Mouse (Mus musculus): ENCODE measurements around the gene Erbin. TPM values are rescaled to one million over a fixed set of nuclear protein-coding genes. Genes with fewer than 3 reads are reported as not detected.
A peak's percentile ranks its signal among the peaks of the same experiment; 100 is the strongest.

Erbin gene
- polyA plus RNA-seq, 1 experiment from 2014 or later = 23.7 TPM

- Histone ChIP-seq H3K4me1 (no peaks in the 10 kb centered on the region), H3K9me3 (replicated peaks) (no peaks in the 10 kb centered on the region), H3K27ac (no peak overlapping the region), H3K4me2 (replicated peaks) (no peak overlapping the region), H3K27me3 (no peaks in the 10 kb centered on the region), H3K9ac (no peak overlapping the region), H3K36me3 (peaks cover 24% of the 10 kb centered on the region), H3K4me3 (no peak overlapping the region)
- WGBS = 86% methylated on average over 2 of the region's 2 CpGs
- no peak for ATAC-seq (ENCODE audit: low FRiP score)
These were observed 72.7 kb downstream of the Erbin start for GRCm38 (mm10) chr13:103847614-103848013.

DNA sequence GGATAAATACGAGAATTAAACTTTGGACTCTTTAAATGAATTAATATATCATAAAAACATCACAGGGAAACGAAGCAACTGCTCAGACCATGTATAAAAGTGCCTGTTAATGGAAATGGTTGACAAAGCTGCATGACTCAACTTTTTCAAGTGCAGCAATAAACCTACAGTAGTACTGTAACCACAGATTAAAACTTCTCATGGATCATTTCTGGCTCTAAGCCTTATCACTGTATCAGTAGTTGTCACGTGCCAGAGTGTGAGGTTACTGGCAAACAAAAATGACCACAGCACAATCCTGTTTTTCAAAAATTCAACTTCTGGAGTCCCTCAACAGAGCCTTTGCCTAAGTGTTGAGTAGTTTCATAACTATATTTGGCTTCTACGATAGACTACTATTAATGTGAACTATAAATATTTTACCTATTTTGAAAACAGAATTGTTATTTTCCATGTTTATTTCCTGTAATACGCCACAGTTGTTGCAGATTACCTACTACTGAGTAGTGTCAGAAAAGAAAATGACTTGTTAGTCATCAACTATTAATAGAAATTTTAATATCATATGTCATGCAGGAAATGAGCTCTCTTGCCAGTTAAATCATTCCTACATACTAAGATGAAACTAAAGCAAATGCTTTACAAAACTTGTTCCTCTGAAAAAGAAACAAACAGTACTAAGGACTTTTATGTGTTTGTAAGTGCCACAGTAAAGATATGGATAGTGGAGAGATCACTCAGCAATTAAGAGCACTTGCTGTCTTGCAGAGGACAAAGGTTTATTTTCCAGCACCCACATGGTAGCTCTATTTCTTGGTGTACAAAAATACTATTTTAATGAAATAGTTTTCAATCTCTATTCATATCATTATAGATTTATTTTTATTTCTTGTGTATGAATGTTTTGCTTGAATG is 78.8 kb downstream of the Erbin start:
- no peaks in the 10 kb centered on the region for H3K4me1 ChIP-seq
- H3K4me2 ChIP-seq (replicated peaks) = no peak overlapping the region
- no peak for ATAC-seq (ENCODE audit: low FRiP score)
- no peak overlapping the region for H3K9ac ChIP-seq
- H3K27me3 ChIP-seq = no peaks in the 10 kb centered on the region
- peaks cover 43% of the 10 kb centered on the region for H3K36me3 ChIP-seq
- WGBS = 96% methylated on average over 5 of the region's 5 CpGs
- no peak overlapping the region for H3K27ac ChIP-seq
- no peak overlapping the region for H3K4me3 ChIP-seq
- no peaks in the 10 kb centered on the region for H3K9me3 ChIP-seq (replicated peaks)

- Histone ChIP-seq H3K36me3 (peaks cover 45% of the 10 kb centered on the region), H3K27me3 (no peaks in the 10 kb centered on the region), H3K9me3 (replicated peaks) (no peaks in the 10 kb centered on the region), H3K4me3 (no peak overlapping the region), H3K4me2 (replicated peaks) (no peak overlapping the region), H3K4me1 (no peaks in the 10 kb centered on the region), H3K9ac (no peak overlapping the region), H3K27ac (no peak overlapping the region)
- no peak for ATAC-seq (ENCODE audit: low FRiP score)
- whole genome bisulfite sequencing = 81% methylated on average over 2 of the region's 2 CpGs
These were observed 81.7 kb downstream of the Erbin start for GRCm38 (mm10) chr13:103838619-103839018.

GRCm38 (mm10) chr13:103829623-103830135 is 90.6 kb downstream of the Erbin start:
- Histone ChIP-seq H3K27me3 (no peaks in the 10 kb centered on the region), H3K4me3 (no peak overlapping the region), H3K9me3 (replicated peaks) (no peaks in the 10 kb centered on the region), H3K36me3 (peaks cover 27% of the 10 kb centered on the region), H3K27ac (no peak overlapping the region), H3K4me1 (no peaks in the 10 kb centered on the region), H3K9ac (no peak overlapping the region), H3K4me2 (replicated peaks) (no peak overlapping the region)
- WGBS = 95% methylated on average over 2 of the region's 2 CpGs
- no peak for ATAC-seq (ENCODE audit: low FRiP score)

GRCm38 (mm10) chr13:103822270-103822669 is 98.0 kb downstream of the Erbin start:
- Histone ChIP-seq H3K4me3 (no peak overlapping the region), H3K27me3 (no peaks in the 10 kb centered on the region), H3K36me3 (peaks cover 24% of the 10 kb centered on the region), H3K9me3 (replicated peaks) (no peaks in the 10 kb centered on the region), H3K9ac (no peak overlapping the region), H3K4me2 (replicated peaks) (no peak overlapping the region), H3K4me1 (no peaks in the 10 kb centered on the region), H3K27ac (no peak overlapping the region)
- ATAC-seq (ENCODE audit: low FRiP score) = no peak
- 95% methylated on average over 1 of the region's 1 CpGs for WGBS

GRCm38 (mm10) chr13:103819377-103819776 is 100.9 kb downstream of the Erbin start:
- Histone ChIP-seq H3K4me1 (no peaks in the 10 kb centered on the region), H3K4me3 (no peak overlapping the region), H3K4me2 (replicated peaks) (no peak overlapping the region), H3K27me3 (no peaks in the 10 kb centered on the region), H3K27ac (no peak overlapping the region), H3K9me3 (replicated peaks) (no peaks in the 10 kb centered on the region), H3K36me3 (peaks cover 29% of the 10 kb centered on the region), H3K9ac (no peak overlapping the region)
- no peak for ATAC-seq (ENCODE audit: low FRiP score)
- WGBS = 77% methylated on average over 5 of the region's 5 CpGs

- no peak overlapping the region for H3K27ac ChIP-seq
- H3K36me3 ChIP-seq = peaks cover 29% of the 10 kb centered on the region
- no peak for ATAC-seq (ENCODE audit: low FRiP score)
- no peak overlapping the region for H3K9ac ChIP-seq
- 91% methylated on average over 3 of the region's 3 CpGs for WGBS
- no peaks in the 10 kb centered on the region for H3K9me3 ChIP-seq (replicated peaks)
- H3K4me3 ChIP-seq = no peak overlapping the region
- H3K4me1 ChIP-seq = no peaks in the 10 kb centered on the region
- no peaks in the 10 kb centered on the region for H3K27me3 ChIP-seq
- H3K4me2 ChIP-seq (replicated peaks) = no peak overlapping the region
These were observed 102.4 kb downstream of the Erbin start for GRCm38 (mm10) chr13:103817935-103818334.

- Histone ChIP-seq H3K9me3 (replicated peaks) (no peaks in the 10 kb centered on the region), H3K27ac (no peak overlapping the region), H3K9ac (no peak overlapping the region), H3K4me3 (no peak overlapping the region), H3K4me1 (peaks cover 9% of the 10 kb centered on the region), H3K36me3 (no peaks in the 10 kb centered on the region), H3K4me2 (replicated peaks) (no peak overlapping the region), H3K27me3 (no peaks in the 10 kb centered on the region)
- no peak for ATAC-seq (ENCODE audit: low FRiP score)
- 84% methylated on average over 5 of the region's 5 CpGs for WGBS
These were observed 112.8 kb downstream of the Erbin start for GRCm38 (mm10) chr13:103807464-103807863.

GRCm38 (mm10) chr13:103806210-103806851 is 114.0 kb downstream of the Erbin start:
- Histone ChIP-seq H3K27ac (peak overlapping the region; percentile 46; the same call in 1 of the 2 replicates), H3K4me1 (peaks cover 9% of the 10 kb centered on the region), H3K36me3 (no peaks in the 10 kb centered on the region), H3K9ac (no peak overlapping the region), H3K9me3 (replicated peaks) (no peaks in the 10 kb centered on the region), H3K4me2 (replicated peaks) (no peak overlapping the region), H3K27me3 (no peaks in the 10 kb centered on the region), H3K4me3 (no peak overlapping the region)
- WGBS = 33% methylated on average over 6 of the region's 6 CpGs
- ATAC-seq (ENCODE audit: low FRiP score) = peak; percentile 63; the same call in 1 of the 2 replicates

- Histone ChIP-seq H3K4me3 (no peak overlapping the region), H3K36me3 (no peaks in the 10 kb centered on the region), H3K27me3 (no peaks in the 10 kb centered on the region), H3K9me3 (replicated peaks) (no peaks in the 10 kb centered on the region), H3K27ac (no peak overlapping the region), H3K4me2 (replicated peaks) (no peak overlapping the region), H3K4me1 (peaks cover 9% of the 10 kb centered on the region), H3K9ac (no peak overlapping the region)
- ATAC-seq (ENCODE audit: low FRiP score) = no peak
- 76% methylated on average over 5 of the region's 5 CpGs for WGBS
These were observed 116.6 kb downstream of the Erbin start for GRCm38 (mm10) chr13:103803721-103804120.

DNA sequence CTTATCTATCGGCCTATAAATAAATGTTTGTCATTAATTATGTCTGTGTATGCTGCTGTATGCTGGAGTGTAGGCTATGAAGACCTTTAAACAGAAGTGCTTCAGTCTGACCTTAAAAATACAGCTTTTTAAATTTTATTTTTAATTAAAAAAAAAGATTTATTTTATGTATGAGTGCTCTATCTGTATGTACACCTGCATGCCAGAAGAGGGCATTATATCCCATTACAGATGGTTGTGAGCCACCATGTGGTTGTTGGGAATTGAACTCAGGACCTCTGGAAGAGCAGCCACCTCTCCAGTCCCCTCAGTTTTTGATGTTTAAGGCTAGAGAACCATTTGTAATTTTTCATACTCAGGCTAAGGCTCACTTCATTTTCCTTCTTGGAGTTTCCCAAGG is 119.3 kb downstream of the Erbin start:
- no peak overlapping the region for H3K9ac ChIP-seq
- H3K9me3 ChIP-seq (replicated peaks) = no peaks in the 10 kb centered on the region
- H3K4me3 ChIP-seq = no peak overlapping the region
- H3K27ac ChIP-seq = no peak overlapping the region
- WGBS = 93% methylated on average over 1 of the region's 1 CpGs
- H3K27me3 ChIP-seq = no peaks in the 10 kb centered on the region
- H3K4me2 ChIP-seq (replicated peaks) = no peak overlapping the region
- 0 out of 2 replicates have a peak, but pooled peaks cover under 1% of the 10 kb centered on the region for H3K4me1 ChIP-seq
- no peak for ATAC-seq (ENCODE audit: low FRiP score)
- no peaks in the 10 kb centered on the region for H3K36me3 ChIP-seq

- H3K4me1 ChIP-seq = peaks cover 5% of the 10 kb centered on the region; the same call in 1 of the 2 replicates
- H3K27me3 ChIP-seq = no peaks in the 10 kb centered on the region
- WGBS = 51% methylated on average over 9 of the region's 9 CpGs
- no peak overlapping the region for H3K27ac ChIP-seq
- H3K4me3 ChIP-seq = no peak overlapping the region
- peak; percentile 94 for ATAC-seq (ENCODE audit: low FRiP score)
- H3K9me3 ChIP-seq (replicated peaks) = no peaks in the 10 kb centered on the region
- H3K9ac ChIP-seq = no peak overlapping the region
- no peak overlapping the region for H3K4me2 ChIP-seq (replicated peaks)
- H3K36me3 ChIP-seq = no peaks in the 10 kb centered on the region
These were observed 125.4 kb downstream of the Erbin start for GRCm38 (mm10) chr13:103794688-103795543.
